Mouse (Mus musculus) olfactory bulb, adult 2 months (tissue): ENCODE data around the gene Tbx6. TPM values are rescaled to one million over a fixed set of nuclear protein-coding genes. Genes with fewer than 3 reads are reported as not detected.

Experiments used
- H3K27ac ChIP-seq: fragments of 200-500 bp; 2 replicates; pipeline ENCODE4 v1.5.1; 2012; ENCODE audit warnings: low read depth, low read length; ENCODE audit not compliant: insufficient read depth
- H3K4me1 ChIP-seq: fragments of 200-500 bp; 2 replicates; pipeline ENCODE4 v1.6.1; 2012; ENCODE audit warnings: low read length; ENCODE audit not compliant: control insufficient read depth, insufficient read depth
- H3K4me3 ChIP-seq: fragments of 200-500 bp; 2 replicates; pipeline ENCODE4 v1.5.1; 2012; ENCODE audit warnings: mild to moderate bottlenecking, low read depth, low read length, moderate library complexity; ENCODE audit not compliant: insufficient read depth
- CTCF ChIP-seq: fragments of 200-500 bp; IDR thresholded peaks from 2 replicates; pipeline ENCODE4 v1.5.1; 2012; ENCODE audit warnings: low read depth, mild to moderate bottlenecking, low read length, moderate library complexity; ENCODE audit not compliant: insufficient read depth
- POLR2A ChIP-seq: fragments of 200-500 bp; IDR thresholded peaks from 2 replicates; pipeline ENCODE4 v1.6.1; 2012; ENCODE audit warnings: mild to moderate bottlenecking, low read depth, low read length, moderate library complexity; ENCODE audit not compliant: insufficient read depth
- WGBS: fragments of 180-500 bp; shearing (Covaris S2); methylation state at CpG from one replicate; pipeline ENCODE4 v1.1.7; 2018; 5-methylcytosine and 5-hydroxymethylcytosine counted together
- polyA plus RNA-seq: library from polyadenylated mRNA; stranded (reverse); fragments of >200 nt; gene quantifications from 2 replicates; pipeline ENCODE4 v1.2.4, GENCODE M21; 2012; ENCODE audit warnings: low replicate concordance; ENCODE audit not compliant: missing spikeins, insufficient read depth, insufficient read length

Gene Tbx6
- polyA plus RNA-seq, 1 experiment = not detected

- TF ChIP-seq CTCF = no peak
- no peak for TF ChIP-seq POLR2A
- 5% methylated on average over 21 of the region's 21 CpGs for WGBS
- Histone ChIP-seq H3K4me1 (peaks cover 27% of the 10 kb centered on the region), H3K4me3 (peak within 1 kb of the TSS; percentile 95), H3K27ac (peak within 1 kb of the TSS; percentile 99)
These were observed 16.3 kb downstream of the Tbx6 start, which contains the start of gene Fam57b for GRCm38 (mm10) chr7:126797411-126798126. TSS of gene Fam57b (plus strand) at chr7:126797668.

- Histone ChIP-seq H3K4me1 (peaks cover 27% of the 10 kb centered on the region), H3K4me3 (peak overlapping the region; percentile 95), H3K27ac (peak overlapping the region; percentile 99)
- no peak for TF ChIP-seq POLR2A
- WGBS = under 1% methylated on average over 40 of the region's 40 CpGs
These were observed 17.1 kb downstream of the Tbx6 start for GRCm38 (mm10) chr7:126798127-126799049.

GRCm38 (mm10) chr7:126799050-126799467 is 17.8 kb downstream of the Tbx6 start:
- peak overlapping the region; percentile 99 for H3K27ac ChIP-seq
- under 1% methylated on average over 36 of the region's 36 CpGs for WGBS
- TF ChIP-seq CTCF (peak; percentile 10; the same call in 1 of the 2 replicates), POLR2A (peak; percentile 91)

GRCm38 (mm10) chr7:126799468-126800268 is 18.4 kb downstream of the Tbx6 start:
- 2% methylated on average over 38 of the region's 38 CpGs for WGBS
- Histone ChIP-seq H3K27ac (peak overlapping the region; percentile 92), H3K4me3 (peak overlapping the region; percentile 95), H3K4me1 (peaks cover 27% of the 10 kb centered on the region)
- TF ChIP-seq CTCF = no peak
- TF ChIP-seq POLR2A = peak; percentile 50; the same call in 1 of the 2 replicates

More at GRCm38 (mm10) chr7:126799050-126799467, 17.8 kb downstream of the Tbx6 start:
- Histone ChIP-seq H3K4me3 (peak overlapping the region; percentile 95), H3K4me1 (peaks cover 27% of the 10 kb centered on the region)

- peak overlapping the region; percentile 95 for H3K4me3 ChIP-seq
- peaks cover 26% of the 10 kb centered on the region for H3K4me1 ChIP-seq
- TF ChIP-seq CTCF (no peak), POLR2A (no peak)
- WGBS = 49% methylated on average over 5 of the region's 5 CpGs
- H3K27ac ChIP-seq = peak overlapping the region; percentile 92
These were observed 19.2 kb downstream of the Tbx6 start for GRCm38 (mm10) chr7:126800269-126801056.

GRCm38 (mm10) chr7:126801057-126801422 is 19.8 kb downstream of the Tbx6 start:
- TF ChIP-seq POLR2A (no peak), CTCF (no peak)
- Histone ChIP-seq H3K4me3 (no peak overlapping the region), H3K27ac (no peak overlapping the region), H3K4me1 (peaks cover 20% of the 10 kb centered on the region)
- WGBS = 93% methylated on average over 16 of the region's 16 CpGs

GRCm38 (mm10) chr7:126802134-126802889 is 21.0 kb downstream of the Tbx6 start:
- H3K27ac ChIP-seq = no peak overlapping the region
- peaks cover 11% of the 10 kb centered on the region for H3K4me1 ChIP-seq
- 88% methylated on average over 11 of the region's 11 CpGs for WGBS
- no peak overlapping the region for H3K4me3 ChIP-seq
- TF ChIP-seq CTCF (no peak), POLR2A (no peak)
